Mouse (Mus musculus) small intestine, adult 2 months (tissue): ENCODE results near the gene Vps37b.

ENCODE experiments used
- CTCF ChIP-seq: fragments of 200-500 bp; IDR thresholded peaks from 2 replicates; pipeline ENCODE4 v1.5.1; 2012; ENCODE audit warnings: low read depth, mild to moderate bottlenecking, control low read depth, inconsistent platforms, low read length, moderate library complexity, mixed read lengths; ENCODE audit not compliant: insufficient replicate concordance, insufficient read length; ENCODE audit errors: extremely low read depth
- POLR2A ChIP-seq: fragments of 200-500 bp; IDR thresholded peaks from 2 replicates; pipeline ENCODE4 v1.6.1; 2012; ENCODE audit warnings: low read depth, mild to moderate bottlenecking, control low read depth, inconsistent platforms, low read length, moderate library complexity

DNA sequence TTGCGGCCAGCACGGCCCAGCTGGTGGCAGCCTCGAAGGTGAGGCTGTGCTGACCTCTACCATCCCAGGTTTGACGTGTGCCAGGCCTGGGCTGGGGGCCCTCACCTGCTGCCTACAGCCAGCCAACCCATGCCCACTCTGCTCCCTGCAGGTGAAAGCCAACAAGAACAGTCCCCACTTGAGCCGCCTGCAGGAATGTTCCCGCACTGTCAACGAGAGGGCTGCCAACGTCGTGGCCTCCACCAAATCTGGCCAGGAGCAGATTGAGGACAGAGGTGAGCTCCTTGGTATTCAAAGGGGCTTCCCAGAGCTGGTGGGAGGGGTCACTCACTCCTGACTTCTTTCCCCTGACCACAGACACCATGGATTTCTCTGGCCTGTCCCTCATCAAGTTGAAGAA lies 30.8 kb downstream of the Vps37b start:
- no peak for TF ChIP-seq POLR2A
- TF ChIP-seq CTCF, result no peak
